Mouse (Mus musculus) ES-E14 (cell line): ENCODE measurements at regions not wholly inside any gene's neighbourhood (a gene's known extent, or its start where the extent isn't known, plus 50 kb on each side); places are given as distances from the start of the nearest gene placed in this dataset.

Experiments
- CHD2 ChIP-seq: IDR thresholded peaks from 2 replicates; pipeline ENCODE4 v1.6.1; 2014; ENCODE audit warnings: mild to moderate bottlenecking, low read depth, low read length, inconsistent platforms
- MAFK ChIP-seq: IDR thresholded peaks from 2 replicates; pipeline ENCODE4 v1.6.1; 2014; ENCODE audit warnings: mild to moderate bottlenecking, low read depth, low read length, inconsistent platforms; ENCODE audit not compliant: insufficient read depth
- ZNF384 ChIP-seq: IDR thresholded peaks from 2 replicates; pipeline ENCODE4 v1.6.1; 2012; ENCODE audit warnings: low read depth, low read length, inconsistent platforms

DNA sequence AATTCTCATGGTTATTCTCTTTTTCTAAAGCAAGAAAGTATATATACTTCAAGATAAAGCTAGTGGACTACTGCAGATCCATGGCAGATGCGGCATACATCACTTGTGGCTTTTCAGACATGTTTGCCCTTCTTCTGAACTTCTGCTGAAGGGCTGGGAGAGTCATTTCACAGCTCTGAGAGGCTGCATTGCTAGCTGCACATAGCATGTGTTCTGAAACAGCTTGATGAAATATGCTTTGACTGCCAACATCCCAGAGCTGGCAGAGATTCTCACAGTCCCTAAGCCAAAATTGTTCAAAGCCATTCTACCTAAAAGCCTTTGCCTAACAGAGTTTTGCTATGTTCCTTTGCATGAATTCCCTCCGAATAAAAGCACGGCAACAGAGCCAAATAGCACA is 177.9 kb downstream of the Gm9733 start:
- no peak for TF ChIP-seq CHD2
- no peak for TF ChIP-seq ZNF384
- TF ChIP-seq MAFK = no peak
